Mouse (Mus musculus): ENCODE measurements at regions not wholly inside any gene's neighbourhood (a gene's known extent, or its start where the extent isn't known, plus 50 kb on each side); places are given as distances from the start of the nearest gene placed in this dataset.
A peak's percentile ranks its signal among the peaks of the same experiment; 100 is the strongest.

- peak; percentile 69 to 78 for DNase-seq
These were observed 194.0 kb upstream of the Map3k1 start for GRCm38 (mm10) chr13:112002661-112003347.

GRCm38 (mm10) chr13:112003445-112003844 is 194.7 kb upstream of the Map3k1 start:
- DNase-seq = no peak

GRCm38 (mm10) chr13:112004126-112004525 is 195.3 kb upstream of the Map3k1 start:
- no peak for DNase-seq

GRCm38 (mm10) chr13:112005421-112005820 is 196.6 kb upstream of the Map3k1 start:
- DNase-seq = no peak

- no peak for DNase-seq
These were observed 200.0 kb upstream of the Map3k1 start for GRCm38 (mm10) chr13:112008806-112009205.

- no peak for DNase-seq
These were observed 200.5 kb upstream of the Map3k1 start for GRCm38 (mm10) chr13:112009288-112009687.

GRCm38 (mm10) chr13:112010464-112010863 is 201.7 kb upstream of the Map3k1 start:
- DNase-seq = no peak

GRCm38 (mm10) chr13:112012640-112013039 is 203.8 kb upstream of the Map3k1 start:
- DNase-seq = no peak

DNA sequence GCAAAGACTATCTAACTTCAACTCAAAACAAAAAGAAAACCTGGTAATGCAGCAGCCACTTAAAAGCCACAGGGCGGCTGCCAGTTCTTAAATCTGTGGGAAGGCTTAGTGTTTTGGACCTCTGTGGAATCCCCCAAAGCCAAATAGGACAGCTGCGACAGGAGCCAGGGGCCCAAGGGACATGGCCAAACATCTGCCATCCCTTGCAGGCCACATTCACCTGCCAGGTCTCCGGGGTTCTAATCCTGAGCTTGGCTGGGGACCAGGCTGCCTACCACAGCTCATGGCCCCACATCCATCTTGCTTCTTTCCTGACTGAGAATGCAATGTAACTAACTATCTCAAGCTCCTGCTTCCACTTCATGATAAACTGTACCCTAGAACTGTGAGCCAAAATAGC is 206.3 kb upstream of the Map3k1 start:
- DNase-seq = no peak

GRCm38 (mm10) chr13:112016280-112016679 is 207.5 kb upstream of the Map3k1 start:
- DNase-seq = no peak

- DNase-seq = no peak
These were observed 209.9 kb upstream of the Map3k1 start for GRCm38 (mm10) chr13:112018497-112019281.

DNA sequence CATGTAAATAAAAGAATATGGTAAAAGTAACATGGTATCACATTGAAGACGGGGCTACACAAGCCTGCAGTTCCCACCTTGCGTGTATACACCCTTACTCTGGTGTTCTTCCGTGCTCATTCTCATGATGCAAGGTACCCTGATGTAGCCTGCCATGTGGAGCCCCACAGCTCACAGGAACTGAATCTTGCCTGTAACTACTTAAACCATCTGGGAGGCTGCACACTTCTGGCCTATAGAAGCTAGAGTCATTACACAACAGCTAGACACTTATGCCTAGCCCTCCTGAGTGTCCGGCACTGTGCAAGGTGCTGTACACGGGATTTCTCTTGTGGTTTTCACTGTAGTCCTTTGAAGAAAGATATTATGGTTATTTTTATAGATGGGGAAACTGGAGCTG is 210.8 kb upstream of the Map3k1 start:
- no peak for DNase-seq

DNA sequence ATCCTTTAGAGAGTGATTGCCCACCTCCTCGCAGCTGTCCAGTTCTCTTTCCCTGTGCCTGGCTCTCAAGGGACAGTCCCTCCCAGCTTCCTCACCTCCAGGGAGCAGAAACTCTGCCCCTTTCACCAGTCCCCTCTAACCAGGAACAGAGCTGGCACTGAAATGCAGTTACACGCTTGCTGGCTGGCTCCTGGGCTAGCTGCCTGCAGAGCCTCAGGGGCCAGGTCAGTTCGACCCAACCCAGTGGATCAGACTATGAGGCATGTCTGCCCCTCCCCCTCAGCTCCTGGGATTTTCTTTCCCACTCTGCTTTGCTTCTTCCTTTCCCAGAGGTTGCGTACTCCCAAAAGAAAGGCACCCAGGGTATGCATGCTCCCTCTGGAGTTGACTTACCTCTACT is 214.4 kb upstream of the Map3k1 start:
- peak; percentile 39 to 50 for DNase-seq

- DNase-seq = peak; percentile 26 to 38
These were observed 216.1 kb upstream of the Map3k1 start for GRCm38 (mm10) chr13:112024667-112025585.

GRCm38 (mm10) chr13:112025586-112025950 is 216.8 kb upstream of the Map3k1 start:
- DNase-seq = no peak

DNA sequence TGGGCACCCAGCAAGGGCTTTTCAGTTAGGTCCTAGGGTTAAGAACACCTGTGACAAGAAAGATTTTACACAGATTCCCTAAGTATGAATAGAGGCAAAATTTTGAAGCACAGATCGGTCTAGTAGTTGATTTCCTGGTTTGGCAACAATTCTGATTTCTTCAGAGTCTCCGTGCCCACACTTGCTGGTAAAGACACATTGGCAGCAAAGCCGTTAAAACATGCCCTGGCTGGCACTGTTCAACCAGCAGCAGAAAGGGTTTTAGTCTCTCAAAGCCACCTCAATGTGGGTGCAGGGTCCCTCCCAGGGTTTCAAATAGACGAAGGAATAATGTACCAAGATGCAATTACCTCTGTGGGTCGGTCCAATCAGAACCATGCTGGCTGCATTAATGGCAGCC is 218.9 kb upstream of the Map3k1 start:
- no peak for DNase-seq

- DNase-seq = no peak
These were observed 222.3 kb upstream of the Map3k1 start for GRCm38 (mm10) chr13:112031061-112031460.

GRCm38 (mm10) chr13:112031631-112032320 is 223.0 kb upstream of the Map3k1 start:
- peak; percentile 43 to 60 for DNase-seq

- no peak for DNase-seq
These were observed 229.1 kb upstream of the Map3k1 start for GRCm38 (mm10) chr13:112037731-112038380.

DNA sequence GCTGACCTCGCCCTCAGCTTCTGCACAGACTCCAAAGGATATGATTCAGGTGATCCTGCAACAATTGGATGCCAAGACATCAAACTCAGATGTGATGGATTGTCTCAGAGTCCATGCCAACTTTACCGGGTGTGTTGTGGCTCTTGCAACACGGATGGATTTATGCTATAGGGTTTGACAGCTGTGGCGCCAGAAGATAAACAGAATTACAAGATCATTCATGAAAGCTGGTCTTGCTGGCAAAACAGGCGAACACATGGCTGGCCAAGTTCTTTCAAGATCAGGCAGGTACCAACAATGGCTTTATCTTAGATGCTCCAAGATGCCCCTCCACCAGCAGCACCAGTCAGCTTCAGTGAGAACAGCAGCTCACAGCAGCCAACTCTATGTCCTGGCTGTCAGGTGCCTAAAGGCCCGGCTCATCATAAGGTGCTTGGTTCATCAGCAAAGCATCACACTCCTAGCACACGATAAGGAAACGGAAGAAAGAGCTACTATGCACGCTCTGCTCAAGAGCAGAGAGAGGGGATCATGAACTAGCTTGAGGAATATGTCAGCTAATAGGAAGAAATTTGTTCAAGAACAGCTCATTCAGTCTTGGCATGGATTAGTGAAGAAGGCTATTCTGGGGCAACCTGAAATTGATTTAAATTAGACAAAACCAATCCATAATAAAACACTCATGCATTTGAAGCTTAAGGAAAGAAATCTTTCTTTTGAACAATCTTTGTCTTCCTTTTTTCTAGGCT is 229.9 kb upstream of the Map3k1 start:
- no peak for DNase-seq

DNA sequence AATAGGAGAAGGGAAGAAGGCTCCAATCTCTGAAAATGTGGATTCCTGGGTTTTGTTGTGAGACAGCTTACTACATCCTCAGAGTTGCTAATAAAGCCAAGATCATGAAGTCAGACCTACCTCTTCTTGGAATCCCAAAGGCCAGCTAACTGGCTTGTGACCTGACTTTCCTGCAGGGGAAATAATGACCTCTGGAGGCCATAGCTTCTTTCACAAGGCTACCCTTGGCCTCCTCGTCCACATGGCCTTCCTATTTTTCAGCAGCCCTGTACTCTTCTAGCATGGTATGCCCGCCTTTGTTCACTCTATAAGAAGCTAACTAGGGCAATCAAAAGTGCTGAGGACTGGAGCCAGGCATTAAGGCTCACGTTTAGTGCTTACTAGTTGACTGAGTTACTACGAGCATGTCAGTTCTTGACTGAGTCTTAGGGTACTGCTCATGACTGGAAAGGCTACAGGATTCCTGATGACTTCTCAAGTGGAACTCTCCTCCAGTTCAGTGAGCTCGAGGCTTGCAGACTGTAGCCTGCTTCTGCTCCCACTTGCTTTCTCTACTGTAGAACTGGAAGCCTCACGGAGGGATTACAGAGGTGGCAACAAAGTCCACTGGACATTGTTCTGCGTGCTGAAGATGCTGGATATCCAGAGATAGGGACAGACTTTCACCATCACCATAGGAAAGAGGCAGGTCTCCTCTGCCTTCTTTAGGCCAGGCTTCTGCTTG is 230.8 kb upstream of the Map3k1 start:
- peak in 1 of 2 experiments; percentile 48 for DNase-seq
